In the genomic region with DNA sequence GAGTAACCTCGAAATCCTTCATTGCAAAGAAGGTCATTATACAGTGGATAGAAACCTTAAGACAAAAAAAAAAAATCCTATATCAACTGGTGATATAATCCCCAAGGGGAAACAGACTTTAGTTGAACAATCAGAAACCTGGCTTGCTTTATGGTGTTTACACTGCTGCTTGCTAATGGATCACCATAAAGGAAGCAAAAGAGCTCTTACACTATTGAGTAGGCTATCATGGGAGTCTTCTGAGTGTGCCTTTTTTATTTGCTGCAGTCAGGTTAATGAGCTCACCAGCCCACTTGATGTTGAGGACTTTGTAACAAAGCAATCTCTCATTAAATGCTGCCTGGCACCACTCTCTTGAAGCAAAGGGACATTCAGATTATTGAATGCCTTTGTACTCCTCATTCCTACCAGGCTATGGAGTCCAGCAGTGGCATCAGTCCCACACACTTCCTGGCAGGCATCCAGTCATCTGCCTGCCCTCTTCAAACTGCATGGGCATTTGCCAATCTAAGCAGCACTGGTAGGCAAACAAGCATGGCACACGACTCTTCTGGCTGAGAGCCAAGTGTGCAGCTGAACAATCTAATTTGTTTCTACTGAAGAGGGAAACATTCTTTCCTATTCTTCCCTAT, we compare ENCODE assay signal across 9 mouse cellular contexts.
DNase-seq lines count a peak whose midpoint lies in the region; ATAC-seq and TF ChIP-seq lines count a peak whose summit lies in the region.
"Had no signal": no experiment of that assay in that cellular context is flagged by ENCODE, and none has a peak within 500 bp of the region (broad histone marks: within the 10 kb centered on the region; RNA-seq: fewer than 3 reads in every experiment).

No protein-coding gene starts in this region.

- intact Hi-C loops in gastrocnemius, postnatal 36 days (cut with DNase I): no loop called here

- ATAC-seq in kidney, embryonic 15.5 days (replicated peaks; ENCODE audit: low FRiP score): no peak
- ATAC-seq in forebrain, embryonic 16.5 days: peak; percentile 92
- ATAC-seq in limb, embryonic 15.5 days (ENCODE audit: insufficient number of reproducible peaks, low FRiP score, low TSS enrichment, low read depth): peak; percentile 48; the same call in 1 of the 2 replicates

- no peaks in the 10 kb centered on the region for H3K27me3 ChIP-seq in kidney, adult 2 months (replicated peaks; ENCODE audit: control insufficient read depth, insufficient read depth, low read length)
- no peaks in the 10 kb centered on the region for H3K27me3 ChIP-seq in kidney, embryonic 15.5 days
- peaks cover 18% of the 10 kb centered on the region; the same call in 1 of the 2 replicates for H3K27me3 ChIP-seq in forebrain, embryonic 16.5 days (replicated peaks; ENCODE audit: control insufficient read depth, insufficient read depth, low read length)
- no peaks in the 10 kb centered on the region for H3K27me3 ChIP-seq in limb, embryonic 15.5 days

- peak; percentile 66 for DNase-seq in kidney, adult 2 months
- DNase-seq in kidney, adult 9 months: peak; percentile 68
- peak; percentile 97 for DNase-seq in retina, postnatal 1 day
- no peak for DNase-seq in embryo, embryonic 10 days (ENCODE audit: low spot score)
- no peak for DNase-seq in gastrocnemius, postnatal 36 days

- WGBS in kidney, adult 2 months: 43% methylated on average over 2 of the region's 2 CpGs
- WGBS in kidney, embryonic 15.5 days: 61% methylated on average over 2 of the region's 2 CpGs
- 20% methylated on average over 2 of the region's 2 CpGs for WGBS in forebrain, embryonic 16.5 days
- WGBS in limb, embryonic 15.5 days: 39% methylated on average over 2 of the region's 2 CpGs

- no peak overlapping the region for H3K4me2 ChIP-seq in kidney, embryonic 15.5 days
- H3K4me2 ChIP-seq in forebrain, embryonic 16.5 days (ENCODE audit: low read length): no peak overlapping the region
- H3K4me2 ChIP-seq in limb, embryonic 15.5 days: no peak overlapping the region

- H3K9me3 ChIP-seq in kidney, embryonic 15.5 days (replicated peaks): no peaks in the 10 kb centered on the region
- H3K9me3 ChIP-seq in forebrain, embryonic 16.5 days (ENCODE audit: control insufficient read depth, low read length): no peaks in the 10 kb centered on the region
- no peaks in the 10 kb centered on the region for H3K9me3 ChIP-seq in limb, embryonic 15.5 days
- H3K9me3 ChIP-seq: G1E had no signal

- H3K27ac ChIP-seq in kidney, adult 2 months (ENCODE audit: insufficient read depth, low read depth, low read length): no peak overlapping the region
- H3K27ac ChIP-seq in kidney, embryonic 15.5 days: no peak overlapping the region
- peak overlapping the region; percentile 54; the same call in 1 of the 2 replicates for H3K27ac ChIP-seq in forebrain, embryonic 16.5 days (ENCODE audit: low read length)
- no peak overlapping the region for H3K27ac ChIP-seq in limb, embryonic 15.5 days

- no peak overlapping the region for H3K4me3 ChIP-seq in kidney, adult 2 months (ENCODE audit: insufficient read depth, low read depth, low read length)
- no peak overlapping the region for H3K4me3 ChIP-seq in kidney, embryonic 15.5 days (replicated peaks)
- H3K4me3 ChIP-seq in forebrain, embryonic 16.5 days (replicated peaks; ENCODE audit: low read length): no peak overlapping the region
- H3K4me3 ChIP-seq in limb, embryonic 15.5 days: no peak overlapping the region

- H3K4me1 ChIP-seq in kidney, adult 2 months (ENCODE audit: control insufficient read depth, insufficient read depth, low read length): no peaks in the 10 kb centered on the region
- H3K4me1 ChIP-seq in kidney, embryonic 15.5 days: no peaks in the 10 kb centered on the region
- peaks cover 14% of the 10 kb centered on the region for H3K4me1 ChIP-seq in forebrain, embryonic 16.5 days (replicated peaks; ENCODE audit: control insufficient read depth, insufficient read depth, low read length)
- H3K4me1 ChIP-seq in limb, embryonic 15.5 days: 0 out of 2 replicates have a peak, but pooled peaks cover 3% of the 10 kb centered on the region

- no peaks in the 10 kb centered on the region for H3K36me3 ChIP-seq in kidney, adult 2 months (ENCODE audit: control insufficient read depth, insufficient read depth, low read length)
- no peaks in the 10 kb centered on the region for H3K36me3 ChIP-seq in kidney, embryonic 15.5 days
- H3K36me3 ChIP-seq in forebrain, embryonic 16.5 days (ENCODE audit: control insufficient read depth, insufficient read depth): no peaks in the 10 kb centered on the region
- H3K36me3 ChIP-seq in limb, embryonic 15.5 days: no peaks in the 10 kb centered on the region
- H3K36me3 ChIP-seq: G1E had no signal

- no peak for TF ChIP-seq POLR2A in kidney, adult 2 months (IDR thresholded peaks at IDR 0.05; ENCODE audit: low read depth, low read length)

- H3K9ac ChIP-seq in kidney, embryonic 15.5 days: no peak overlapping the region
- H3K9ac ChIP-seq in forebrain, embryonic 16.5 days (replicated peaks; ENCODE audit: low read depth, low read length): no peak overlapping the region
- H3K9ac ChIP-seq in limb, embryonic 15.5 days: no peak overlapping the region

- TF ChIP-seq CTCF in kidney, adult 2 months (conservative IDR thresholded peaks at IDR 0.05; ENCODE audit: insufficient read depth, insufficient read length, low read depth, low read length): no peak

Comparison
In these comparisons a context has a peak if more than half of its experiments do, and no peak if none do; other contexts are left out.
1. DNase-seq: peak in kidney, adult 2 months (single experiment), kidney, adult 9 months (single experiment) and retina, postnatal 1 day (single experiment); none in embryo, embryonic 10 days (single experiment) and gastrocnemius, postnatal 36 days (0 of 2).